Mouse (Mus musculus): Measurements from ENCODE around the gene Il12b. TPM values are rescaled to one million over a fixed set of nuclear protein-coding genes. Genes with fewer than 3 reads are reported as not detected.

The Il12b gene
- total RNA-seq (2021): not detected

GRCm38 (mm10) chr11:44399763-44400162 lies at the start of gene Il12b:
TSS of gene Il12b (plus strand) at chr11:44400063.
- DNase-seq (ENCODE audit: extremely low spot score in 1 of 2, low spot score in 2 of 2): no peak
- intact Hi-C loops (cut with DNase I): no loop called here

GRCm38 (mm10) chr11:44354860-44355470 lies 44.9 kb upstream of the Il12b start:
- intact Hi-C loops (cut with DNase I): no loop called here

GRCm38 (mm10) chr11:44356171-44356570 lies 43.7 kb upstream of the Il12b start:
- no peak for DNase-seq (ENCODE audit: extremely low spot score in 1 of 2, low spot score in 2 of 2)
- intact Hi-C loops (cut with DNase I): no loop called here

More at GRCm38 (mm10) chr11:44354860-44355470, 44.9 kb upstream of the Il12b start:
- no peak for DNase-seq (ENCODE audit: extremely low spot score in 1 of 2, low spot score in 2 of 2)

- intact Hi-C loops (cut with DNase I): no loop called here
- DNase-seq (ENCODE audit: extremely low spot score in 1 of 2, low spot score in 2 of 2): no peak
Measured at GRCm38 (mm10) chr11:44364536-44364935, 35.3 kb upstream of the Il12b start.

- DNase-seq (ENCODE audit: extremely low spot score in 1 of 2, low spot score in 2 of 2): no peak
- intact Hi-C loops (cut with DNase I): no loop called here
Measured at GRCm38 (mm10) chr11:44367711-44368110, 32.2 kb upstream of the Il12b start.

GRCm38 (mm10) chr11:44372856-44373255 lies 27.0 kb upstream of the Il12b start:
- no peak for DNase-seq (ENCODE audit: extremely low spot score in 1 of 2, low spot score in 2 of 2)
- intact Hi-C loops (cut with DNase I): no loop called here

GRCm38 (mm10) chr11:44377879-44378278 lies 22.0 kb upstream of the Il12b start:
- DNase-seq (ENCODE audit: extremely low spot score in 1 of 2, low spot score in 2 of 2): no peak

GRCm38 (mm10) chr11:44380432-44381051 lies 19.3 kb upstream of the Il12b start:
- DNase-seq (ENCODE audit: extremely low spot score in 1 of 2, low spot score in 2 of 2): no peak
- intact Hi-C loops (cut with DNase I): no loop called here

More at GRCm38 (mm10) chr11:44377879-44378278, 22.0 kb upstream of the Il12b start:
- intact Hi-C loops (cut with DNase I): no loop called here

GRCm38 (mm10) chr11:44382200-44382599 lies 17.7 kb upstream of the Il12b start:
- intact Hi-C loops (cut with DNase I): no loop called here
- DNase-seq (ENCODE audit: extremely low spot score in 1 of 2, low spot score in 2 of 2): no peak

- intact Hi-C loops (cut with DNase I): no loop called here
Measured at GRCm38 (mm10) chr11:44387031-44387430, 12.8 kb upstream of the Il12b start.

GRCm38 (mm10) chr11:44389993-44390701 lies 9.7 kb upstream of the Il12b start:
- no peak for DNase-seq (ENCODE audit: extremely low spot score in 1 of 2, low spot score in 2 of 2)
- intact Hi-C loops (cut with DNase I): no loop called here

More at GRCm38 (mm10) chr11:44387031-44387430, 12.8 kb upstream of the Il12b start:
- no peak for DNase-seq (ENCODE audit: extremely low spot score in 1 of 2, low spot score in 2 of 2)

GRCm38 (mm10) chr11:44393101-44393810 lies 6.6 kb upstream of the Il12b start:
- DNase-seq (ENCODE audit: extremely low spot score in 1 of 2, low spot score in 2 of 2): no peak
- intact Hi-C loops (cut with DNase I): no loop called here

- intact Hi-C loops (cut with DNase I): no loop called here
- no peak for DNase-seq (ENCODE audit: extremely low spot score in 1 of 2, low spot score in 2 of 2)
Measured at GRCm38 (mm10) chr11:44395401-44395800, 4.5 kb upstream of the Il12b start.

GRCm38 (mm10) chr11:44397551-44397950 lies 2.3 kb upstream of the Il12b start:
- no peak for DNase-seq (ENCODE audit: extremely low spot score in 1 of 2, low spot score in 2 of 2)
- intact Hi-C loops (cut with DNase I): no loop called here

- intact Hi-C loops (cut with DNase I): no loop called here
- DNase-seq (ENCODE audit: extremely low spot score in 1 of 2, low spot score in 2 of 2): no peak
Measured at GRCm38 (mm10) chr11:44398356-44398755, 1.5 kb upstream of the Il12b start.

GRCm38 (mm10) chr11:44398782-44399225 lies 1.1 kb upstream of the Il12b start:
- intact Hi-C loops (cut with DNase I): no loop called here

GRCm38 (mm10) chr11:44401635-44402548 lies 2.0 kb downstream of the Il12b start:
- intact Hi-C loops (cut with DNase I): no loop called here
- peak; percentile 36 to 48 for DNase-seq (ENCODE audit: extremely low spot score in 1 of 2, low spot score in 2 of 2)

More at GRCm38 (mm10) chr11:44398782-44399225, 1.1 kb upstream of the Il12b start:
- peak; percentile 34 to 82 for DNase-seq (ENCODE audit: extremely low spot score in 1 of 2, low spot score in 2 of 2)

- no peak for DNase-seq (ENCODE audit: extremely low spot score in 1 of 2, low spot score in 2 of 2)
- intact Hi-C loops (cut with DNase I): no loop called here
Measured at GRCm38 (mm10) chr11:44405113-44405512, 5.2 kb downstream of the Il12b start.
